Mouse (Mus musculus): Measurements from ENCODE around the gene Col6a2. TPM values are rescaled to one million over a fixed set of nuclear protein-coding genes. Genes with fewer than 3 reads are reported as not detected.

Col6a2 gene
- polyA plus RNA-seq, 1 experiment from 2014 or later = 6.2 TPM

DNA sequence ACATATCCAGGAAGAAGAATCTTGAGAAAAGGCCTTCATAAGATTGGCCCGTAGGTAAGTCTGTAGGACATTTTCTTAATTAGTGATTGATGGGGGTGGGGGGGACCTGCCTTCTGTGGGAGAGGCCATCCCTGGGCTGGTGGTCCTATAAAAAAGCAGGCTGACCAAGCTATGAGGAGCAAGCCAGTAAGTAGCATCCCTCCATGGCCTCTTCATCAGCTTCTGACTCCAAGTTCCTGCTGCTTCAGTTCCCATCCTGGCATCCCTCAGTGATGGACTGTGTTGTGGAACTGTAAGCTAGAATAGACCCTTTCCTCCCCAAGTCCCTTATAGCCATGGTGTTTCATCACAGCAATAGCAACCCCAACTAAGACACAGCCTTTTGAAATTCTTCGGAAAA, 16.5 kb upstream of the Col6a2 start:
- H3K27ac ChIP-seq (ENCODE audit: low read depth) = no peak overlapping the region
- TF ChIP-seq EP300 (IDR thresholded peaks at IDR 0.05; ENCODE audit: low read depth) (no peak), CTCF (IDR thresholded peaks at IDR 0.05; ENCODE audit: low read depth) (no peak)
- H3K4me3 ChIP-seq (ENCODE audit: low read depth, low read length) = no peak overlapping the region
- ATAC-seq (no peak), DNase-seq (no peak)
- H3K9ac ChIP-seq (replicated peaks) = no peak overlapping the region
- H3K4me1 ChIP-seq (ENCODE audit: insufficient read depth) = no peaks in the 10 kb centered on the region
- no peaks in the 10 kb centered on the region for H3K9me3 ChIP-seq (ENCODE audit: low read length)
- no peaks in the 10 kb centered on the region for H3K27me3 ChIP-seq (ENCODE audit: insufficient read depth, low read length)
- WGBS (ENCODE audit: insufficient replicate concordance) = 78% methylated on average over 2 of the region's 2 CpGs
- no peaks in the 10 kb centered on the region for H3K36me3 ChIP-seq (replicated peaks; ENCODE audit: insufficient read depth, low read length)
- no peak overlapping the region for H3K4me2 ChIP-seq (ENCODE audit: low read depth, low read length)

DNA sequence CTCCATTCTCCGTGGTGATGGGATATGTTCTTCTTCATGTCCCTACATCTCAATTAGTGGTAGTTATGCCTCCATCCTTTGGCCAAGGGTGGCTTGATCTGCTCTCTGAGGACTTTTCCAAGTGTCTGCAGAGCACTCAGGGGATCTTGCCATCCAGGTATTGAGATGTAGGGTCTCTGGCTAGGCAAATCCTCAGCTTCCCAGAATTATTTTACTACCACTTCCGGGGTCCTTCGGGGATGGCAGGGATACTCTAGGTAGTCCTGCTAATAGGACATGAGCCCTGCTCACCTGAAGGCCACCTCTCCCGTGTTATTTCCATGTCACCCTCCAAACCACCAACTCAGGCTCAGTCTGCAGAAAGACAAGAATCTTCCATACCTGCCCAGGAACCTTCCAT, 13.2 kb upstream of the Col6a2 start:
- no peak overlapping the region for H3K4me2 ChIP-seq (ENCODE audit: low read depth, low read length)
- no peaks in the 10 kb centered on the region for H3K36me3 ChIP-seq (replicated peaks; ENCODE audit: insufficient read depth, low read length)
- no peaks in the 10 kb centered on the region for H3K9me3 ChIP-seq (ENCODE audit: low read length)
- H3K4me3 ChIP-seq (ENCODE audit: low read depth, low read length) = no peak overlapping the region
- WGBS (ENCODE audit: insufficient replicate concordance) = 71% methylated on average over 4 of the region's 4 CpGs
- no peaks in the 10 kb centered on the region for H3K27me3 ChIP-seq (ENCODE audit: insufficient read depth, low read length)
- ATAC-seq (no peak), DNase-seq (no peak)
- H3K9ac ChIP-seq (replicated peaks) = no peak overlapping the region
- H3K27ac ChIP-seq (ENCODE audit: low read depth) = no peak overlapping the region
- TF ChIP-seq EP300 (IDR thresholded peaks at IDR 0.05; ENCODE audit: low read depth) = no peak
- TF ChIP-seq CTCF (IDR thresholded peaks at IDR 0.05; ENCODE audit: low read depth) = no peak
- no peaks in the 10 kb centered on the region for H3K4me1 ChIP-seq (ENCODE audit: insufficient read depth)

DNA sequence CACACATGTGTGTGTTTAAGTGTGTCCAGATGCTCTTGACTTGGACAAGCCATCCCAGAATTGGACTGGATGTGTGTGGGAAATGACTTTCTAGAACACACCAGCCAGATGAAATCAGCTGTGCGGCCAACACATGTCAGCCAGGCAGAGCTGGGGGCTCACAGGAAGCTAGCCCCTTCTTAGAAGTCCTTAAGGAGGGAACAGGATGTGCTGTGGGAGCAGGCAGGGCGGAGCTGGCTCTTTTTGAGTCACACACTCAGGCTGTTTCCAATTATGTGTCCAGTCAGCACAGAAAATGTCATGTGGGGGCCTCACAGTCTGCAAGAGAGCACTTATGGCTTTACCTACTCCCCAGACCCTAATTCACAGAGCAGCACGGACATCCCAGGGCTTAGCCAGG, 12.6 kb upstream of the Col6a2 start:
- H3K4me3 ChIP-seq (ENCODE audit: low read depth, low read length) = no peak overlapping the region
- no peak overlapping the region for H3K27ac ChIP-seq (ENCODE audit: low read depth)
- whole genome bisulfite sequencing (ENCODE audit: insufficient replicate concordance) = 48% methylated on average over 3 of the region's 3 CpGs
- no peaks in the 10 kb centered on the region for H3K36me3 ChIP-seq (replicated peaks; ENCODE audit: insufficient read depth, low read length)
- no peak overlapping the region for H3K9ac ChIP-seq (replicated peaks)
- no peak for DNase-seq
- no peaks in the 10 kb centered on the region for H3K4me1 ChIP-seq (ENCODE audit: insufficient read depth)
- H3K27me3 ChIP-seq (ENCODE audit: insufficient read depth, low read length) = no peaks in the 10 kb centered on the region
- no peak overlapping the region for H3K4me2 ChIP-seq (ENCODE audit: low read depth, low read length)
- TF ChIP-seq CTCF (IDR thresholded peaks at IDR 0.05; ENCODE audit: low read depth) = no peak
- peak; percentile 17; the same call in 1 of the 2 replicates for TF ChIP-seq EP300 (IDR thresholded peaks at IDR 0.05; ENCODE audit: low read depth)
- H3K9me3 ChIP-seq (ENCODE audit: low read length) = no peaks in the 10 kb centered on the region
- no peak for ATAC-seq

DNA sequence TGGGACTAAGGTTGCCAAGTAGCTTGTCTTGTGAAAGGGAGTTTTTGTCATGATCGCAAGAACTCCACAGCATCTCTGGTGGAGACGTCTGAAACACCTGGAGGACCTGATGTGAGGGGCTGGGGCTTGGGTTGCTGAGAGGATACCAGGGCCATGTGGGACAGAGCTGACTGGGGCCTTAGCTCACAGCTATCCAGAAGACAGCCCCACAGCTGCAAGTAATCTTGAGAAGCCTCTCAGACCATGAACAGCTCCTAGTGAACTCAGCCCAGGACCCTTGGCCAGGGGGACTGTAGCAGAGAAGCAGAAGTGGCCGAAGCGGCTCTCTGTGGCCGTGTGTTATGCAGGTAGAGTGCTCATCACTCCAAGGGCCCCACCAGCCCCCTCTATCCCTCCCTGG, 11.2 kb upstream of the Col6a2 start:
- ATAC-seq (no peak), DNase-seq (no peak)
- TF ChIP-seq CTCF (IDR thresholded peaks at IDR 0.05; ENCODE audit: low read depth) = no peak
- TF ChIP-seq EP300 (IDR thresholded peaks at IDR 0.05; ENCODE audit: low read depth) = no peak
- Histone ChIP-seq H3K4me2 (ENCODE audit: low read depth, low read length) (no peak overlapping the region), H3K27ac (ENCODE audit: low read depth) (no peak overlapping the region), H3K36me3 (replicated peaks; ENCODE audit: insufficient read depth, low read length) (no peaks in the 10 kb centered on the region), H3K27me3 (ENCODE audit: insufficient read depth, low read length) (no peaks in the 10 kb centered on the region), H3K9me3 (ENCODE audit: low read length) (no peaks in the 10 kb centered on the region), H3K4me3 (ENCODE audit: low read depth, low read length) (no peak overlapping the region), H3K4me1 (ENCODE audit: insufficient read depth) (no peaks in the 10 kb centered on the region), H3K9ac (replicated peaks) (no peak overlapping the region)
- 73% methylated on average over 5 of the region's 5 CpGs for WGBS (ENCODE audit: insufficient replicate concordance)

DNA sequence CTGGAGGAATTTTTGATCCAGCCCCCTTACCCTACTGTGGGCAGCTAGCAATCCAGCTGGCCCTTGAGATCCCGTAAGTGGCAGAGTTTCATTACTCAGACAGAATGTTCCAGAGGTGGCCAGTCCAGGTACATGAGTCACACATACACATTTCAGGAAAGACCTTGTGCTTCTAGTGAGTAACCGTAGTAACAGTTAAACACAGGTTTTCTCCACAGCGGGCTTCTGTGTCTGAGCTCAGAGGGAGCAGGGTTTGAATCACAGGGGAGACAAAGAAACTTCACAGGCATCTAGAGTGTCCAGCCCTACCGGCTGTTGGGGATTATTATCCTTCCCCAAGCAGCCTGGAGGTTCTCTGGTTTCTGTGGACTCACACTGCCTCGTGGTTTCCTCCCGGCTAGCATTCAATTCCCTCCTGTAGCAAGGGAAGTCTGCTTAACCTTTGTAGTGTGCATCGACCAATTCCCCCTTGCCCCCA, 10.7 kb upstream of the Col6a2 start:
- TF ChIP-seq EP300 (IDR thresholded peaks at IDR 0.05; ENCODE audit: low read depth) (no peak), CTCF (IDR thresholded peaks at IDR 0.05; ENCODE audit: low read depth) (no peak)
- no peak overlapping the region for H3K9ac ChIP-seq (replicated peaks)
- H3K4me3 ChIP-seq (ENCODE audit: low read depth, low read length) = no peak overlapping the region
- DNase-seq = no peak
- H3K9me3 ChIP-seq (ENCODE audit: low read length) = no peaks in the 10 kb centered on the region
- ATAC-seq = no peak
- no peaks in the 10 kb centered on the region for H3K27me3 ChIP-seq (ENCODE audit: insufficient read depth, low read length)
- no peak overlapping the region for H3K4me2 ChIP-seq (ENCODE audit: low read depth, low read length)
- 49% methylated on average over 7 of the region's 7 CpGs for WGBS (ENCODE audit: insufficient replicate concordance)
- H3K36me3 ChIP-seq (replicated peaks; ENCODE audit: insufficient read depth, low read length) = no peaks in the 10 kb centered on the region
- no peaks in the 10 kb centered on the region for H3K4me1 ChIP-seq (ENCODE audit: insufficient read depth)
- no peak overlapping the region for H3K27ac ChIP-seq (ENCODE audit: low read depth)

DNA sequence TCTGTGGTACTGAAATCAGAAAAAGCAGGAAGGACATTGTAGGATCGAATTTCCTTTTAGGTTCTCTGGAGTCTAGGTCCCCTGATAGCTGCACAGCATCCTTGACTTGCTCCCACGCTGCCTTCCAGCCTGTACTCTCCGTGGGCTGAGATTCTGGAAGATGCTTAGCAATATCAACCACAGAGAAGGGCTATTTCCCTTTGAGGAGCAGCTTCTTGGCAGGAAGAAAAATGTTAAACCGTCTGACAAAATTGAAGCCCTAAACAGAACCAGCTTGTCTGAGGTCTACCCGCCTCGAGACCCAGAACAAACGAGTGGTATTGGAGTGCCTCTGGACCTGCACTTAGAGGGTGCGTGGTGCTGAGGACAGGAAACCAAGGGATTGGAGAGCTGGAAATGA, 9.2 kb upstream of the Col6a2 start:
- 64% methylated on average over 8 of the region's 8 CpGs for whole genome bisulfite sequencing (ENCODE audit: insufficient replicate concordance)
- DNase-seq = no peak

GRCm38 (mm10) chr10:76630657-76631056, 7.2 kb upstream of the Col6a2 start:
- Histone ChIP-seq H3K9me3 (ENCODE audit: low read length) (no peaks in the 10 kb centered on the region), H3K27ac (ENCODE audit: low read depth) (no peak overlapping the region), H3K36me3 (replicated peaks; ENCODE audit: insufficient read depth, low read length) (no peaks in the 10 kb centered on the region), H3K9ac (replicated peaks) (no peak overlapping the region), H3K27me3 (ENCODE audit: insufficient read depth, low read length) (no peaks in the 10 kb centered on the region), H3K4me2 (ENCODE audit: low read depth, low read length) (no peak overlapping the region), H3K4me3 (ENCODE audit: low read depth, low read length) (no peak overlapping the region), H3K4me1 (ENCODE audit: insufficient read depth) (no peaks in the 10 kb centered on the region)
- ATAC-seq (no peak), DNase-seq (no peak)
- no peak for TF ChIP-seq CTCF (IDR thresholded peaks at IDR 0.05; ENCODE audit: low read depth)
- no peak for TF ChIP-seq EP300 (IDR thresholded peaks at IDR 0.05; ENCODE audit: low read depth)
- WGBS (ENCODE audit: insufficient replicate concordance) = 80% methylated on average over 1 of the region's 1 CpGs

More for the DNA sequence above, 9.2 kb upstream of the Col6a2 start:
- H3K27me3 ChIP-seq (ENCODE audit: insufficient read depth, low read length) = no peaks in the 10 kb centered on the region
- H3K4me2 ChIP-seq (ENCODE audit: low read depth, low read length) = no peak overlapping the region
- no peaks in the 10 kb centered on the region for H3K9me3 ChIP-seq (ENCODE audit: low read length)
- no peak overlapping the region for H3K9ac ChIP-seq (replicated peaks)
- H3K4me3 ChIP-seq (ENCODE audit: low read depth, low read length) = no peak overlapping the region
- ATAC-seq = no peak
- no peak overlapping the region for H3K27ac ChIP-seq (ENCODE audit: low read depth)
- no peaks in the 10 kb centered on the region for H3K36me3 ChIP-seq (replicated peaks; ENCODE audit: insufficient read depth, low read length)
- no peaks in the 10 kb centered on the region for H3K4me1 ChIP-seq (ENCODE audit: insufficient read depth)
- TF ChIP-seq CTCF (IDR thresholded peaks at IDR 0.05; ENCODE audit: low read depth) = no peak
- TF ChIP-seq EP300 (IDR thresholded peaks at IDR 0.05; ENCODE audit: low read depth) = no peak
